Mouse (Mus musculus) stomach, embryonic 15.5 days (tissue): ENCODE results near the gene Ccdc187. TPM values are rescaled to one million over a fixed set of nuclear protein-coding genes. Genes with fewer than 3 reads are reported as not detected.

ENCODE experiments used
- ATAC-seq: fragments of 200-750 bp; cut with Nextera tagmentation; 2 replicates; pipeline ENCODE4 v1.8.0; 2017; ENCODE audit warnings: low read depth, moderate number of reproducible peaks, moderate TSS enrichment; ENCODE audit not compliant: insufficient read depth, low FRiP score
- H3K27ac ChIP-seq: fragments of 300-500 bp; sonication (generic); 2 replicates; pipeline ENCODE4 v1.5.1; 2015; ENCODE audit warnings: mild to moderate bottlenecking, inconsistent platforms
- H3K27me3 ChIP-seq: fragments of 300-500 bp; sonication (generic); replicated peaks from 2 replicates; pipeline ENCODE4 v1.6.1; 2015; ENCODE audit warnings: inconsistent platforms
- H3K36me3 ChIP-seq: fragments of 300-500 bp; sonication (generic); 2 replicates; pipeline ENCODE4 v1.6.1; 2015; ENCODE audit warnings: inconsistent platforms
- H3K4me1 ChIP-seq: fragments of 300-500 bp; sonication (generic); 2 replicates; pipeline ENCODE4 v1.6.1; 2015; ENCODE audit warnings: inconsistent platforms
- H3K4me2 ChIP-seq: fragments of 300-500 bp; sonication (generic); 2 replicates; pipeline ENCODE4 v1.6.1; 2015; ENCODE audit warnings: mild to moderate bottlenecking, inconsistent platforms
- H3K4me3 ChIP-seq: fragments of 300-500 bp; sonication (generic); replicated peaks from 2 replicates; pipeline ENCODE4 v1.5.1; 2015; ENCODE audit warnings: inconsistent platforms
- H3K9ac ChIP-seq: fragments of 300-500 bp; sonication (generic); 2 replicates; pipeline ENCODE4 v1.6.1; 2015; ENCODE audit warnings: inconsistent platforms
- H3K9me3 ChIP-seq: fragments of 300-500 bp; sonication (generic); 2 replicates; pipeline ENCODE4 v1.6.1; 2016; ENCODE audit warnings: inconsistent platforms
- WGBS: fragments of 180-500 bp; shearing (Covaris S2); methylation state at CpG from one replicate; pipeline ENCODE4 v1.1.7; 2015; 5-methylcytosine and 5-hydroxymethylcytosine counted together
- polyA plus RNA-seq: library from polyadenylated mRNA; unstranded; fragments of >200 nt; fragmentation: Nextera tagmentation; extraction: Ambion mirVana; gene quantifications from 2 replicates; pipeline ENCODE4 v1.2.1, GENCODE M21; 2015

Gene Ccdc187
- polyA plus RNA-seq, 1 experiment from 2014 or later, result 0.57 TPM

DNA sequence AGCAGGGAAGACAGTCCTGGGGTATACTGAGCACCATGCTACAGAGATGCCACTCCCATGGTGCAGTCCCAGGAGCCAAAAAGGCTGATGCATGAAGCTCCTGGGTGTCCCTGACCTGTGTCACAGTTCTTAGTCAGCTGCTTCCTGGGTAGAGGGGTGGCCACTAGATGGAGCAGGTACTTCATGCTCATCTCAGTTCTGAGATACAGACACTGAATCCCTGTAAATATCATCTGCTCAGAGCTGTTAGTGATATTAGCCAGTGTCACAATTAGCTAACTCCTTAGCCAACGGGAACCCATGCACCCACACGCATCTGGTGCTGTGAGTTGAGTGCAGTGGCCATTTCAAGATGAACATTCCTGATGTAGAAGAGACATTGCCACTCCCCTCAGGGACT is 30.6 kb upstream of the Ccdc187 start:
- H3K27me3 ChIP-seq, result no peaks in the 10 kb centered on the region
- no peak overlapping the region for H3K27ac ChIP-seq
- no peaks in the 10 kb centered on the region for H3K4me1 ChIP-seq
- H3K9me3 ChIP-seq, result no peaks in the 10 kb centered on the region
- no peak overlapping the region for H3K4me3 ChIP-seq
- H3K9ac ChIP-seq, result no peak overlapping the region
- no peak for ATAC-seq
- 70% methylated on average over 2 of the region's 2 CpGs for WGBS
- H3K36me3 ChIP-seq, result peaks cover 23% of the 10 kb centered on the region
- no peak overlapping the region for H3K4me2 ChIP-seq

DNA sequence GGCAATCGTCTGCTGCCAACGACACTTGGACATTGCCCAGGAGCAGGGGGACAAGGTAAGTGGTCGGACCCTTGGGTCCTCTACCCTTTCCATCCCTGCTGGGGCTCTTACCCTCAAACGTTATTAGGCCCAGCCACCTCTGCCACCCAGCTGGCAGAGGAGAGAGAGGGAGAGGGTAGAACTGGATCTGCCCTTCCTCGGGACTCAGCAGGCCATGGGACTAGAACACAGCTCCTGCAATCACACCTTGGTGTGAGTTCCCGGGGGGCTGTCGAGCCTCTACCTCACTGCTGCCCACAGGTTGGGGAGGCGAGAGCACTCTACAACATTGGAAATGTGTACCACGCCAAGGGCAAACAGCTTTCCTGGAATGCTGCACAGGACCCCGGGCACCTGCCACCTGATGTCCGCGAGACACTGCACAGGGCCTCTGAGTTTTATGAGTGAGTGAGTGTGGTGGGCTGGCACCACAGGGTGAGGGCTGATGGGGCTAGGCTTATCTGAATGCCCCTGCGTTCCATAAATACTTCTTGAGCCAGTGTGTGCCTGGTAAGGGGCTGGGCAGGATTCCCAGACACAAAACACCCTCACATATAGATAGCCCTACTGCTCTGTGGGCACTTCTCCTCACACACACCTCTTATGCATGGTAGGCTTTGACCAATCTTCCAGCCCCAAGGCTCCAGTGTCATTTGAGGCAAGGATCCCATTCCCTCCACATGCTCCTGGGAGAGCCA is 29.4 kb upstream of the Ccdc187 start:
- no peak for ATAC-seq
- Histone ChIP-seq H3K27ac (no peak overlapping the region), H3K4me3 (no peak overlapping the region), H3K27me3 (no peaks in the 10 kb centered on the region), H3K4me2 (no peak overlapping the region), H3K9ac (no peak overlapping the region), H3K36me3 (peaks cover 23% of the 10 kb centered on the region), H3K9me3 (no peaks in the 10 kb centered on the region), H3K4me1 (no peaks in the 10 kb centered on the region; the same call in 1 of the 2 replicates)
- 88% methylated on average over 13 of the region's 13 CpGs for WGBS

DNA sequence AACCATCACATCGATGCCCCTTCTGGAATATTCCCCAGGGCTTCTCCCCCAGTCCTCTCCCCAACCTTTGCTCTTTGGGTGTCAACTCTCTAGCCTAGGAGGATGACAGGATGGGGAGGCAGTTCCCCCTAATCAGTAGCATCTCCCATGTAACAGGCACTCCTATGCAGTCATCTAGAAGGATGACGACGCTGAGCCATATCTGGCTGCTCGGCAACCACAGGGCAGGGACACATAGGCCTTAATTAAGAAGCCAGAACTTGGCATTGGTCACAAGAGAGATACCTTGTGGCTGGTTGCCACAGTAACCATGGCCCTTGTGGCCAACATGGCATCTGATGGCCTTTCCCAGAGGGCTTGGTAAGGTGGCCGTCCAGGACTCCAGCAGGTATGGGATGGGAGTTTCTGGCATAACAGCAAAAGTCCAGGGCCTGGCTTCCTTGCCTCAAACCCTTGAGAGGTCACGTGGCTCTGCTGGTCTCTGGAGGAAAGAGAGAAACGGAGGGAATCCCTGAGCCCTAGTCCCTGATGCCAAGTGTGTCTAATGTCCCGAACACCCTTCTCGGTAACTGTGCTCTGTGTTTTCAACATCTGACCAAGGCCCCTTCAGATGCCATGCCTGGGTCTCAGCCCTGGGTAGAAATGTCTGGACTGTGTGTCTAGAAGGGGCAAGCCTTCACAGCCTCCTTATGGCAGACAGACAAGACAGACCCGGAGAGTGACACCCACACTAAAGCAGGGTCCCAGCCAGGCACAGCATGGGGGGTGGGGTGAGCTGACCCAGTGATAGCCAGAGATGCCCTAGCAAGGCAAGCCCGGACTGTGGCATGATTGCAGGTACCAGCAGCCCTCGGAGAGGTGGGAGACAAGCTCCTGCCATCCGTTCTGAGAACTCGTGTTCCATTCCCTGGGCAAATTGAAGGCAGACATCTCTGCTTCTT is 26.2 kb upstream of the Ccdc187 start:
- H3K36me3 ChIP-seq, result 0 out of 2 replicates have a peak, but pooled peaks cover 4% of the 10 kb centered on the region
- H3K9me3 ChIP-seq, result no peaks in the 10 kb centered on the region
- no peak overlapping the region for H3K4me2 ChIP-seq
- no peak for ATAC-seq
- peaks cover 21% of the 10 kb centered on the region for H3K4me1 ChIP-seq
- H3K9ac ChIP-seq, result no peak overlapping the region
- H3K4me3 ChIP-seq, result no peak overlapping the region
- no peaks in the 10 kb centered on the region for H3K27me3 ChIP-seq
- H3K27ac ChIP-seq, result no peak overlapping the region
- 88% methylated on average over 14 of the region's 14 CpGs for WGBS

DNA sequence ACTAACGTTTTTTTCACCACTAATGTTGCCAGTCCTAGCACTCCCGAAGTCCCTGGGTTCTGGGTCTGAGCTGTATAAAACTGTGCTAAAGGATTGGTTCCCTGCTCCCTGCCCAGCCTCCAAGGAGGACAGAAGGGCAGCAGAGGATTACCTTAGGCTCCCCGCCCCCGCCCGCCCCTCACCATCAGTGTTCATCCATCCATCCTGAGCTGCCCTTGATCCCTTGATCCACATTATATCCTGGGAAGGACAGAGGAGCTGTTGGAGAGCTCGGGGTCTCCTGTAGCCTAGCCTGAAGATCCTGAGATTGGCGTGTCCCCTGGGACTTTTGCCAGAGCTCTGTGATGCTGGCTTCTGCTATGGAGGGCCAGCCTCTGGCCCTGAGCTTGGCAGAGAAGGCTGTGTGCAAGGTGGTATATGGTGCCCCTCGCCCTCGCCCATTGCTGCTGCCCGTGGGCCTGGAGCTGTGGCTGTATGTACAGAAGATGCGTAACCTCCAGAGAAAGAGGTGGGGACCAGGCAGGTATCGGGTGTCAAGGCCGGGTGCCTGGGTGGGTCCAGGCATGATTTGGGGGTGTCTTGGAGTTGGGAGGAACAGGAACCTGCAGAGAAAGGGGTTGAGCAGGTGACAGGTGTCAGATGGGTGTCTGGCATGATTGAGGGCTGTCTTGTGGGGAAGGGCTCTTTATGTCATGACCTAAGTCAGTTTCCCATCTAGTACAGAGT is 25.3 kb upstream of the Ccdc187 start:
- H3K4me1 ChIP-seq, result peaks cover 24% of the 10 kb centered on the region
- 88% methylated on average over 13 of the region's 13 CpGs for WGBS
- ATAC-seq, result no peak
- H3K27me3 ChIP-seq, result no peaks in the 10 kb centered on the region
- H3K27ac ChIP-seq, result no peak overlapping the region
- no peak overlapping the region for H3K9ac ChIP-seq
- no peak overlapping the region for H3K4me3 ChIP-seq
- no peak overlapping the region for H3K4me2 ChIP-seq
- no peaks in the 10 kb centered on the region for H3K9me3 ChIP-seq
- H3K36me3 ChIP-seq, result no peaks in the 10 kb centered on the region

DNA sequence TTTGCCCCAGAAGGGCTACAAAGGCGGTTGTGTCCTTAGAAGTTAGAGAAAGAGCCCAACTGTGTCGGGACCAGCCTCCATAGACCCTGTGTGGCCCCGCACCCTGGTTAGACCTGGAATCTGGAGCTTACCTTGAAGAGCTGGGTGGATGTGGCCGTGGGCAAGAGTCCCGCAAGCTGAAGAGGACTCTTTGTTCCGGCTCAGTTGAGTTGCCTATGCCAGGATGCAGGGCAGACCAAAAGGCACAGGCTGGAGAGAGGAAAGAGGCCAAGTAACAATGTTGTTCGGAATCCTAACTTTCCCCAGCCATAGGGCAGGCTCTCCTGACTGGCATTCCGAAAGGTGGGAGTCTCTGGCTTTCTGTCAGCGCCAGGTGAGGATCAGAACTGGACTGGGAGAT is 24.8 kb upstream of the Ccdc187 start:
- no peaks in the 10 kb centered on the region for H3K27me3 ChIP-seq
- WGBS, result 85% methylated on average over 9 of the region's 9 CpGs
- no peak overlapping the region for H3K27ac ChIP-seq
- no peak for ATAC-seq
- no peak overlapping the region for H3K9ac ChIP-seq
- H3K36me3 ChIP-seq, result no peaks in the 10 kb centered on the region
- H3K4me3 ChIP-seq, result no peak overlapping the region
- peaks cover 30% of the 10 kb centered on the region for H3K4me1 ChIP-seq
- no peak overlapping the region for H3K4me2 ChIP-seq
- H3K9me3 ChIP-seq, result no peaks in the 10 kb centered on the region

DNA sequence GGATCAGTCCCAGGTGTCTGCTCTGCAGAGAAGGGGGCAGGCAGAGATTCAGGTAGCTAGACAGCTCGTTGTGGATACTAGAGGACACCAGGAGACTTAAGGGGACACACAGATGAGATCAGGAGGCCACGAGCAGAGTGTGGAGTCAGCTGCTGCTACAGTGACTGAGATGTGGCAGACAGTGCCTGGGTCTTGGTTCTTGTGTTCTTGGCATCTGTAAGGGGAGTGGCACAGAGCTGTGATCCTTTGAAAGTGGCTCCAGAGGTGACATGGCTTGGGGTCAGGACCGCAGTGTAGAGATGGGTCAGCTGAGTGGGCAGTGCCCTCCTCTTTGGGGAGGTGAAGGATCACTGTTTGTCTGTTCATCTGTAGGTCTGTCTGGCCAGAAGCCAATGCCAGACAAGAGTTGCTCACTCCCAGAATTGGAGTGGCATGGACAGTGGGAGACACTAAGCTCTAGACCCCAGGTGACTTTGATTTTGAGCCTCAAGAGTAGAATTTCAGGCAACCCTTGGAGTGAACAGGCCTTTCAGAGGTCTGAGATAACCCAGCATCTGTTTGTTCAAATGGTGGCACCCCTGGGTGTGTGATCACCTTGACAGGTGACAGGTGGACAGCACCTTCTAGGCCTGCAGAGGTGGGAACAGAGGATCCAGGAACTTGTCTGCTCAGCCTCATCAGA is 23.8 kb upstream of the Ccdc187 start:
- Histone ChIP-seq H3K4me1 (peaks cover 32% of the 10 kb centered on the region), H3K27ac (no peak overlapping the region), H3K4me2 (0 out of 2 replicates have a peak overlapping the region, but pooled peaks have one; percentile 11), H3K4me3 (no peak overlapping the region), H3K9me3 (no peaks in the 10 kb centered on the region), H3K36me3 (no peaks in the 10 kb centered on the region), H3K27me3 (no peaks in the 10 kb centered on the region), H3K9ac (no peak overlapping the region)
- ATAC-seq, result no peak
- 86% methylated on average over 3 of the region's 3 CpGs for WGBS

DNA sequence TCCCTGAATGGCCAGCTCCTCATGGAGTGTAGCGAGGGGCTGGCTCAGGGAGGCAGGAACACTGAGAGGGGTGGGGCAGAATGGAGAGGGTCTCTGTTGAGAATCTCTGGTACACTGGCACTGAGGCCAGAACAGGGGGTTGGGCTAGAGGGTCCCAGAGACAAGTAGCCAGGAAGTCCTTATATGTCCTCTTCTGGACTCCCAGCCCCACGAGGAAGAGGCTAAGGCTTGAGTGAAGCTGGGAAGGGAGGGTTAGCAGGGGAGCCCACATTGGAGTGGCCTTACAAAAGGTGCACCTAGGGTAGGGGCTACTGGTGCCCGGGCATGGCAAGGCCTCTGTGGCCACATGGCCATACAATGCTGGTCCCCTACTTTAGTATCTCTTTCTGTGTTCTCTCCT is 23.0 kb upstream of the Ccdc187 start:
- H3K36me3 ChIP-seq, result no peaks in the 10 kb centered on the region
- no peaks in the 10 kb centered on the region for H3K9me3 ChIP-seq
- peak overlapping the region; percentile 83 for H3K4me2 ChIP-seq
- 0 out of 2 replicates have a peak overlapping the region, but pooled peaks have one; percentile 84 for H3K9ac ChIP-seq
- peak overlapping the region; percentile 96; the same call in 1 of the 2 replicates for H3K27ac ChIP-seq
- H3K4me1 ChIP-seq, result peaks cover 32% of the 10 kb centered on the region
- no peaks in the 10 kb centered on the region for H3K27me3 ChIP-seq
- H3K4me3 ChIP-seq, result peak overlapping the region; percentile 88; the same call in 1 of the 2 replicates
- no peak for ATAC-seq
- WGBS, result 55% methylated on average over 3 of the region's 3 CpGs

DNA sequence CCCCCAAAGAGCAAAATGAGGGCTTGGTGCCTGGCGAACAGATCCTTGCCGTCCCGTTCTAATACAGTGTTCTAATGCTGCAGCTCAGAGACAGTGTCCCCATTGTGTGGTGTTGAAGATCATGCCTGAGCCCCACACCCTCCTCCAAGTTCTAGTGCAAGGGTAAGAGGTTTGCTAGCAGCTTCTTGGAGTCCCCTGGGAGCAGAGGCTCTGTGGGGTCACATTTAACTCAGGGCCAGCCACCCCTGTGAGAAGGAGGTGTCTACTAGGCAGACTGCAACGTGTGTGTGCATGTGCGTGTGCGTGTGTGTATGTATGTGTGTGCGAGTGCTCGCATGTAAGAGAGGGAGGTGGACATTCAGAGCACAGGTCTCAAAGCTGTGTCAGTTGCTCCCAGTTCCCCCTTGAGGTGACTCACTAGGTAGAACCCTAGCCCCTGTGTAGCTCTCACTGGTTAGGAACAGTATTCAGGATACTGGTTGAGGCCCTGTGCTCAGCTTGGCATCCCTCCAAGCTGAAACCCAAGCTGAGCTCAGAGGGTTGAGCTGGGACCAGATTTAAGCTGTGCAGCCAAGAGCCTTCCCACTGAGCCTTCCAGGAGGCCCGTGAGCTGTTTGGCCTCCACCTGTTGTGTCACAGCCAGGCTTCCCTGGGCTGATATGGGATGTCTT is 22.4 kb upstream of the Ccdc187 start:
- Histone ChIP-seq H3K4me1 (peaks cover 34% of the 10 kb centered on the region), H3K9ac (peak overlapping the region; percentile 84; the same call in 1 of the 2 replicates), H3K9me3 (no peaks in the 10 kb centered on the region), H3K4me3 (peak overlapping the region; percentile 88), H3K27ac (peak overlapping the region; percentile 96), H3K36me3 (no peaks in the 10 kb centered on the region), H3K4me2 (peak overlapping the region; percentile 83), H3K27me3 (no peaks in the 10 kb centered on the region)
- ATAC-seq, result no peak
- WGBS, result 43% methylated on average over 9 of the region's 9 CpGs

DNA sequence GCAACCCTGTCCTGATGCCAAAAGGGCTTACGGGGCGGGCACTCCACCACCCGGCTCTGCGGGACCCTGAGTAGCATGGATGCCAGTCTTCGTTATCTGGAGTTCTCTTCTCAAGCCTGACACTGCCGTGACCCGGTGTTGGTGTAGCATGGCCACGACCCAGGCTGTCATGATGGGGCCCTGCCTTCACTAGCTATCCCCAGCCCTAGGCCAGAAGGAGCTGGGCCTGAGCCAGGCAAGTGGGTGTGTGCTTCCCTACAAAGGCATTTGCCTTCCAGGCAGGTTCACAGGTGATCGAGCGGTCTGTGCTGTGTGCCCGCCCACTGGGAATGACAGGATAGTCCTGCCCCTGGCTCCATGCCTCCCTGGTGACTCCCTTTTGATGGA is 21.6 kb upstream of the Ccdc187 start:
- peak overlapping the region; percentile 84 for H3K9ac ChIP-seq
- peak overlapping the region; percentile 83 for H3K4me2 ChIP-seq
- WGBS, result 2% methylated on average over 11 of the region's 11 CpGs
- H3K27ac ChIP-seq, result peak overlapping the region; percentile 96
- no peaks in the 10 kb centered on the region for H3K36me3 ChIP-seq
- no peaks in the 10 kb centered on the region for H3K9me3 ChIP-seq
- peaks cover 36% of the 10 kb centered on the region for H3K4me1 ChIP-seq
- H3K4me3 ChIP-seq, result peak overlapping the region; percentile 88
- H3K27me3 ChIP-seq, result no peaks in the 10 kb centered on the region
- peak; percentile 49 for ATAC-seq

DNA sequence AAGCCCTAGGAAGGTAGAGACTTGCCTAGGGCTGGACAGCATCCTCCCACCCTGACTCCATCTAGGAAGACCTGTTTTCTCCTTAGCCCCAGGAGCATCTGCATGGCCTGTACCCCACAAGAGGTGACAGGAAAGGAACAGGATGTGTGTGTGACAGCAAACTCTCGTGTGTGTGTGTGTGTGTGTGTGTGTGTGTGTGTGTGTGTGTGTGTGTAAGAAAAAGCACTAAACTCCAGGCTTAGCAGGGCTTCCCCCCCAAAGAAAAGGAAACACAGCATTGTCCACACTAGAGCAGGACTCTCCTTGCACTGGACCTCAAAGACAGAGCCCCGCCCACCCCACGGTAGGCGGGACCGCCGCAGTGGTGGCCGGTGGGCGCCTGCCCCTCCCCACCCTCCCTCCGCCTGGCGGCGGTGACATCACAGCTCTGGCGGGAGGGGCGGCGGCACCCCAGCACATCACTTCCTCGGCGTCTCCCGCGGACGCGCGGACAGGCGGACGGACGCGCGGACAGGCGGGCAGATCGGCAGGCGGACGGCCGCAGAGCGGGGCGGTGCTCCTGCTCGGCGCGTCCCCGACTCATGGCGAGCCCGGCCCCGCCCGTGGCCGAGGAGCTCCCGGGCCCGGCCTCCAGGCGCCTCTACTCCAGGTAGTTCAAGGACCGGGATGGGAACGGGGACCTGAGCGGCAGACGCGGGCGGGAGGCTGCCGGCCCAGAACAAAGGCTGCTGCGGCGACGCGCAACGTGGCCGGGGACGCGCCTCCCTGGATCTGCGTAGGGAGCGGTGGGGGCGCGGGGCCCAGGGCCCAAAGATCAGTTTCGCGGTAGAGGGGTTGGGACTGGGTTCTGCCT is 20.9 kb upstream of the Ccdc187 start, which contains the start of gene Gpsm1:
Gene Gpsm1 (plus strand): TSS at position 444 of the 853 bp plus-strand sequence.
- H3K4me1 ChIP-seq, result peaks cover 36% of the 10 kb centered on the region
- peak within 1 kb of the TSS; percentile 88 for H3K4me3 ChIP-seq
- under 1% methylated on average over 60 of the region's 66 CpGs for WGBS
- peak within 1 kb of the TSS; percentile 84 for H3K9ac ChIP-seq
- peak; percentile 75 for ATAC-seq
- H3K27me3 ChIP-seq, result no peaks in the 10 kb centered on the region
- peak within 1 kb of the TSS; percentile 83 for H3K4me2 ChIP-seq
- H3K27ac ChIP-seq, result peak within 1 kb of the TSS; percentile 96
- no peaks in the 10 kb centered on the region for H3K36me3 ChIP-seq
- H3K9me3 ChIP-seq, result no peaks in the 10 kb centered on the region
